Mouse (Mus musculus) urinary bladder, postnatal 4 days (tissue): ENCODE data around the gene Lcat.

ENCODE experiments used
- DNase-seq, 2 experiments: peaks; one replicate each; pipeline ENCODE4 v3.0.0; 2021 to 2022; ENCODE audit warnings: low spot score in 2 of 2

Lcat gene

GRCm38 (mm10) chr8:105949350-105949749 is 6.2 kb upstream of the Lcat start:
- DNase-seq, result peak in 1 of 2 experiments; percentile 69

DNA sequence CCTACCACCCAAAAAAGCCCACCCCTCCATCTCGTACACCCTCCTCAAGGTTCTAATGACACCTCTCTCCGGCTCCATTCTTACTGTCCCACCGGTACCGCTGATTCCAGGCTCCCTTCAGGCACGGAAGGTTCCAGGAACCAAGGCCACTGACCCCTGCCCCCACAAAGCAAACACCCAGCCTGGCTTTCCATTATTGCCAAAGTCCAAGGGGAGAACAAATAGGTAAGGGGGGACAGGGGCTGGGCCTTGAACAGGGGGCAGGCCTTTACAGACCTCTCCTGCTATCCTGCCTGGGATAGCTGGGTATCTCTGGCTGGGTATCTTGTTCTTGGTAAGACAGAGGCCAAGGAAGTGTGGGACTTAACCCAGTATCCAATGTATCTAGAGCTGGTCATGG is 640 bp downstream of the Lcat start:
- DNase-seq, result no peak

DNA sequence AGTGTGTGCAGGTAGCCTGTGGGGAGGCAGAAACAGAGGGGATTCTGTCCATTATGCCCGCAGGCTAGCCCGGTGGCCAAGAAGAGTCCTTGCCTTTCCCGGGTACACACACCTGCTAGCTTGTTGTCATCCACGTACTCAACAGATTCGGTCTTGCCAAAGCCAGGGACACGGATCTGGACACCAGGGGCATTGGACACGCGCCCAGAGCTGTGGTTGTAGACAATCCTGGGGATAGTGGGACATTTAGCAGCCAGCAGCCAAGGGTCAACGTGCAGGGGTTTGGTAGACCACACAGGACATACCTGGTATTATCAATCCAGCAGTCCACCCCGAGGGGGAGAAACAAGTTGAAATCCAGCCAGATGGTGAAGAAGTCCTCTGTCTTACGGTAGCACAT is 1.2 kb downstream of the Lcat start:
- DNase-seq, result no peak

DNA sequence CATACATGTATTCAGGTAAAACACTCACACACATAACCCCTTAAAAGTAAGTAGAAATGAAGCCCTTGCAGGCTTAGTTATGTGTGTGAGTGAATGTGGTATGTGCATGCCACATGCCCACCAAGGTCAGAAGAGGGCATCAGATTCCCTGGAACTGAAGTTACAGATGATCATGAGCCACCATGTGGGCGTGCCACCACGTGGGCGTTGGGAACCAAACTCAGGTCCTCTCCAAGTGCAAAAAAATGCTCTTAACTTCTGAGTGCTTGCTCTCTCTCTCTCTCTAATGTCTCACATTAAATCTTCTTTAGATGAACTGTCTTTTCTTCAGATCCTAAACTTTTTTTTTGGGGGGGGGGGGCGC is 4.9 kb downstream of the Lcat start, which contains the start of gene Psmb10:
Gene Psmb10 (minus strand): TSS at position 139 of the 364 bp plus-strand sequence.
- DNase-seq, result no peak

DNA sequence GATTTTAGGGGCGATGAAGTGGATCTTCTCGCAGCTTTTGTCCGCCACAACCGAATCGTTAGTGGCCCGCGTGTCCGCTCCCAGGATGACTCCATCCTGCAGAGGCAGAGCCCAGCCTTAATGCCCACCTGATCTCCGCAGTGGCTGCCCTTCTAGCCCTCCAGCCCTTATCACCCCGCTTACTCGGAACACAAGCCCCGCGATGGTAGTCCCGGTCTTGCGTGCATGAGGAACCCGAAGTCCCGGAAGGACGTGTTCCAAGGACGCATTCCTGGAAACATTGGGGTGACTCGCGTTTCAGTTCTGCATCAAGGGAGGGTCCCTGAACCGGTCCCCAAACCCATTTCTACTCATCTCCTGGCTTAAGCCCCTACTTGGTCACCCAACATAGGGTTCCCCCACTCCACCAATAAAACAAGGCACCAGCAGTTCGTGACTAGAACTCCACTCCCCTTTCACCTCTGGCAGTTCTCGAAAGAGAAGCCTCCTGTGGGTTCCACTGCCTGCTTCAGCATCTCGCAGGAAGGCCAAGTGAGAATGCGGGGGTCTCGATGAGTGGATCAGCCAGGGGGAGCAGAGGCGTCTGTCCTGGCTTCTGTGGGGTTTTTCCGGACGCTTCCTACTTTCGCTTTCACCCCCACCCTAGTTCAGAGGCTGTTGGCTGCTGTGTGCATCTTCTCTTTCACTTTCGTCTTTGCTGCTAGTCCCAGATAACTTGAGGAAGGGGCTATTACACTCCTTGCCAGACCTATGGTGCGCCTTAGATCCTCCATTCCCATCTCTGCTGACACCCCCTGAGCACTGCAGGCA is 5.5 kb downstream of the Lcat start:
- DNase-seq, result no peak

- peak; percentile 81 to 83 for DNase-seq
Observed at GRCm38 (mm10) chr8:105936866-105937475, 6.2 kb downstream of the Lcat start.

DNA sequence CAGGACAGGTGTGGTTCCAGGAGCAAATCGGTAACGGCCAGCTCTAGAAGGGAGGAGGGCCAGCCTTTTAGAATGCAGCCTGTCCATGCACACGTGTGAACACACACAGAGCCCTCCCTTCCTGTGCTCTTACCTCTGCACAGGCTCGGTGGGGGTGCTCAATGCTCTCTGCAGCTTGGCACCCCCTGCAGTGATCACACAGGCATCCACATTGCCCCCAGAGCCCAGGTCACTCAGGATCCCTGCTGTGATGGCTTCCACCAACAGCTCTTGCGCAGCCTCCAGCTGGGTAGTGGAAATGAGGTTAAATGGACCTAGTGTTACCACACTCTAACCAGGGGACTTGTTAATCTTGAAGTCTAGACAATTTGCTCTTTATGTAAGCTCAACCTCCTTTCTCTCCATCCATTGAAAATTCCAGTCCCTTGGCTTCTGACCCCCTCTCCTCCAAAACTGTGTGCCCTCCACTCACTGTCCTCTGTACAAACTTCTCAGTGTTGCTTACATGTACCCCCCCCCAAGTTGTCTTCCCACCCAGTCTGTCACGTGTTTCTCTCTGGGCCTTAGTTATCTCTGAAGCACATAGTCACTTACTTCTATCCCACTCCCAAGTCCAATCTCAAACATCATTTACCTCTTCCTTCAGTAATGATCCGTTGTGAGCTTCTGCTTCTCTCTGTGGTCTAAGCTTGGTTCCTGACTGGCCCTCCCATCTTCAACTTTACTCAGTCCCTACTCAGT is 7.1 kb downstream of the Lcat start:
- no peak for DNase-seq

DNA sequence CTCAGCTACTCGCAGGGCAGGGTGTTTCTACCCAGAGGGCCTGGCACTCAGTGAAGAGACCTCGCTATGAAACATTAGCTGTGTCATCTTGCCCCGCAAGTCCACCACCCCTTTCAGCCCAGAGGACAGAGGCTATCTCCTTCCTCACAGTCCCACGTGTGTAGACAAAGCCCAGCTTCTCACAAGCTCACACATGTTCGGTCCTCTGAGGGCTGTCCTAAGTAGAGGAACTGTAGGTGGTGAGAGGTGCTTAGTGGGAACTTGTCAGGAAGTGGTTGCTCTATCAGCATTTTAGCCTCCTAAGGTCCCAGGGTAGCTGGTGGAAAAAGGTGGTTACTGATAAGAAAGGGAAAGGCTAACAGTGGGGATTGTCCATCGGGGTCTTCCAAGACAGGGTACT is 8.1 kb downstream of the Lcat start:
- DNase-seq, result no peak

DNA sequence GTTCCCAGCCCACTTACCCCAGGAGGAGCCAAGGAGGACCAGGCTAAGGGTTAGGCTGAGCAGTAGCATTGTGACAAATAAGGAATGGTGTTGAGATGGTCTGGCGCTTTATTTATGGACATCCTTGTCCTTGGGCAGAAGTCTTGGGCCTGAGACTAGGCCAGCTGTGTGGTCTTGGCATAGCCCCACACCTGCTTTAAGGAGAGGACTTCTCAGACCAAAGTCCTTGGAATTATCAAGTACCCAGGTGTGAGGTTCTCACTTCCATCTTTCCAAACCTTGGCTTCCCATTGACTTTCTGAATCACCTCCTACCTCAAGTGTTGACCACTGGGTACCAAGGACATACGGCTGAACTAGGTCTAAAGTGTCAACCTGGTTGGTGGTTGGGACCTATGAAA is 9.4 kb downstream of the Lcat start, which contains the start of gene Ctrl:
Gene Ctrl (minus strand): TSS at position 101 of the 400 bp plus-strand sequence.
- DNase-seq, result no peak

DNA sequence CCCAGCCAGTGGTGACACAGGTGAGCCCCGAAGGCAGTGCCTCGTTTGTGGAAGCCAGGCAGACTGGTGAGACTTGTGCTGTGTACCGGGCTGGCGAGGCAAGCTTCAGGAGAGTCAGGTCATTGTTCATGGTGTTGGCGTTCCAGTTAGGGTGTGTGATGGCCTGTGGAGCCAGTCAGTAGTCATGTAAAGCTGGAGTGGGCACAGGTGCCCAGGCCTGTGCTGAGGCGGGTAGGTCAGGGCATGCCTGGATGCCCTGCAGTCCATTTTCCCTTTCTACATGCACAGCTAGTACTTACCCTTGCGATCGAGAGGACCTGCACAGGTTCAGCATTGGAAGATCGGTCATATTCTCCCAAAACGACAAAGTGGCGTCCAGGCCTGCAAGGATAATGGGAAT is 10.7 kb downstream of the Lcat start:
- DNase-seq, result no peak

GRCm38 (mm10) chr8:105931271-105931670 is 11.9 kb downstream of the Lcat start:
- no peak for DNase-seq

GRCm38 (mm10) chr8:105930602-105931001 is 12.6 kb downstream of the Lcat start:
- peak; percentile 66 to 90 for DNase-seq

DNA sequence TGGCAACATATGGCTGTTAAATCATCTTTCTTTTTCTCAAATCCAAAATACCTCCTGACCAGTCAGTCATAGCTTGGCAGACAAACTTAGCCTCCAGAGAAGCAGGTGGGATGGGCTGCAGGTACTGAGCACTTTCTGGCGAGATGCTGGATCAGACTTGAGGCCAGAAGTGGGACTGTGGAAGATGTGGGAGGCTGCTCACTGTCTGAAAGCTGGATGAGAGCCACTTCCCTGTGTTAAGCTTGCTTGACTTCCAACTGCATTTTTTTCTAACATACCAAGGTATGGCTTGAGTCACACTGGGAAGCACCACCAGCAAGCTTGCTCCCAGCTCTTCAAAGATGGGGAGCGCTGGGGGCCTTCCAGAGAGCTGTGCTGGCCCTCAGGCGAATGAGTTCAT is 18.1 kb downstream of the Lcat start:
- DNase-seq, result no peak

- no peak for DNase-seq
Observed at GRCm38 (mm10) chr8:105919390-105919789, 23.8 kb downstream of the Lcat start.

DNA sequence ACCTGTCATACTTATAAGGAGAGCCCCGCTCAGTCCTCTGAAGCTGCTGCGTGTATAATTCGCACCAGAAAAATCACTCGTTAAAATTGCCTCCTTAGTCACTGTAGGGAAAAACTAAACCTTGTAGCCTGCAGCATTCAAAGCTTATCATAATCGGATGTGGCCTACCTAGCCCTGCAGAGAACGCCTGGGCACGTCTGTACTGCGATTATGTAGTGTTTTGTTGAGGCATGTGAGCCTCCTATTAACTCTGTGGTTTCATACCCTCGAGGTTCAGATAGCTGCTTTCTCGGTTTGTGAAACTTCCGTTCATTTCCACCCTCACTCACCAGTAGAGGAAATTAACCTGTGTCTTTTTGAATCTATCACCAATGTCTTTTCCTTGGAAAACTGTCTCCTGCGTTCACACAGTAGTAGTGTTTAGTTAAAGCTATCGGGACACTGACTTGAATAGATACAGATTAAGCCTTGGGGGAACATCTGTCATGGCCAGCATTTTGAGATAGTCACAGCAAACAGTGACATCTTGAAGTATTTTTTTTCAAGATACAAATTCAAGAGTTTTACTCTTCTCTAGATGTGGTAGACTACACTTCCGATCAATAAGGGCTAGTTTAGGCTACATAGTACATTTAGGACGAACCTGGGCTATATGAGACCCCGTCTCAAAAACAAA is 42.1 kb downstream of the Lcat start:
- DNase-seq, result no peak

- peak; percentile 90 to 92 for DNase-seq
Observed at GRCm38 (mm10) chr8:105900180-105900940, 42.8 kb downstream of the Lcat start, which contains the start of gene Pskh1. Gene Pskh1 (plus strand): TSS chr8:105900441.

DNA sequence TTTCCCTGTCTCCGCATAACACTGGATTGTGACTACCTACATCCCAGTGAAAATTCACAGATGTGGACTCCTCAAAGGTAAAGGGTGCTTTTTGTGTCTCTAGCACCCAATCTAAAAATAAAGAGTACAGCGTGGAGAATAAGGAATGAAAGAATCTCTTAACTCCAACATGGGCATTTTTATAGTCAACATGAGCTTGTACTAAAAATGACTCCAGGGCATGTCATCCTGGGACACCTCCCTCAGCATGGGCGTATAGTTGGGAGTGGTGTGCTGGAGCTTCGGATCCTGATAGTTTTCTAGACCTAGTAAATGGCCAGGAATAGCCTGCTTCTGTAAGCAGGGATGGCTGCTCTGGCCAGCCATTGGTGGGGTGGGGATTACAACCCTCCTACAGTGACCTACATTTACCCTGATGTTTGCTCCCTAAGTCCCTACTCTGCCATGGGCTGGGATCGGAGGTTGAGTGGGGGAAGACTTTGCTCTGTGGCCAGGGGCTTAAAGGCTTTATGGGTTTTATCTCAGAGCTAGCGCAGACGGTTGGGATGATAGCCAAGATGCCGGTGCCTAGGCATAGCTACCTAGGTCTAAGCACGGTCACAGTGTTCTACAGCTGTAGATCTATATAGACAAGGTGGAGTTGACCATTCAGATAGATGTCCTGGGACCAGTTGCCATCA is 45.2 kb downstream of the Lcat start:
- no peak for DNase-seq

GRCm38 (mm10) chr8:105893339-105893738 is 49.8 kb downstream of the Lcat start, which contains the start of gene Nrn1l:
Gene Nrn1l (plus strand): TSS chr8:105893567.
- peak; percentile 71 to 78 for DNase-seq

DNA sequence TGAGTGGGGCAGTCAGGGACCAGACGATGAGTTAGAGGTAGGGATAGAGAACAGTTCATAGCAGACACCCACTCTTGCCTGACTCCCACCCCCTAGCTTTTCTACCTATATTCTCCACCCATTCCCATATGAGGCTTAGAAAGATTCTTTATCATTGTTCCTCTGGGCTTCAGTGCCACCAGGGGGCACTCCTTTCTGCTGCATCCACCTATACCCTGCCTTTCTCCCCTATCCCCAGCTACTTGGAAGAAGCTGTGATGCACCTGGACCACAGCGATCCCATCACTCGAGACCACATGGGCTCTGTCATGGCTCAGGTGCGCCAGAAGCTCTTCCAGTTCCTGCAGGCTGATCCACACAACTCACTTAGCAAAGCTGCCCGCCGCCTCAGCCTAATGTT is 50.8 kb downstream of the Lcat start:
- DNase-seq, result no peak

DNA sequence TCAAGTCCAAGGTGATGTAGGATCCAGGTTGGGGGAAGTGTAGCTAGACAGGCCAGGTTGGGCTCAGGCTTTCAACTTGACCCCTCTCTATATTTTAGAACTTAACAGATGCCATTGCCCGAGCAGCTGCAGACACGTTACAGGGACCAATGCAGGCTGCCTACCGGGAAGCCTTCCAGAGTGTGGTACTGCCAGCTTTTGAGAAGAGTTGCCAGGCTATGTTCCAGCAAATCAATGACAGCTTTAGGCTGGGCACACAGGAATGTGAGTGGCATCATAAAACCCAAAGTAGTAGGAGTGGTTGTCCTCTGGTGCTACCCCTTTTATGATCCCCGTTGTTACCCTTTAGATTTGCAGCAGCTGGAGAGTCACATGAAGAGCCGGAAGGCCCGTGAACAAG is 52.3 kb downstream of the Lcat start:
- DNase-seq, result no peak
